Mouse (Mus musculus) ZHBTc4 (cell line): Measurements from ENCODE around the gene Nr1h4.
"Not testable (repeated sequence)": the region's sequence is repeated elsewhere in the genome, so short reads cannot be mapped to it uniquely, and the experiment has no call there.

Experiments used
- DNase-seq: peaks from one replicate; pipeline ENCODE4 v3.0.0-alpha.2; 2011; ENCODE audit warnings: low read depth, low spot score

Gene Nr1h4

GRCm38 (mm10) chr10:89532929-89533727 lies at the start of gene Nr1h4:
Nr1h4 (minus strand) TSS chr10:89533585.
- DNase-seq: peak; percentile 44

GRCm38 (mm10) chr10:89578801-89579200 lies 45.4 kb upstream of the Nr1h4 start:
- DNase-seq: no peak

GRCm38 (mm10) chr10:89577666-89578065 lies 44.3 kb upstream of the Nr1h4 start:
- no peak for DNase-seq

GRCm38 (mm10) chr10:89573421-89573820 lies 40.0 kb upstream of the Nr1h4 start:
- DNase-seq: no peak

GRCm38 (mm10) chr10:89572946-89573345 lies 39.6 kb upstream of the Nr1h4 start:
- DNase-seq: no peak

- DNase-seq: no peak
Observed at GRCm38 (mm10) chr10:89567391-89567790, 34.0 kb upstream of the Nr1h4 start.

- no peak for DNase-seq
Observed at GRCm38 (mm10) chr10:89565301-89566022, 32.1 kb upstream of the Nr1h4 start.

- no peak for DNase-seq
Observed at GRCm38 (mm10) chr10:89562113-89562512, 28.7 kb upstream of the Nr1h4 start.

- DNase-seq: no peak
Observed at GRCm38 (mm10) chr10:89559351-89559750, 26.0 kb upstream of the Nr1h4 start.

GRCm38 (mm10) chr10:89554885-89555284 lies 21.5 kb upstream of the Nr1h4 start:
- not testable (repeated sequence) for DNase-seq

- not testable (repeated sequence) for DNase-seq
Observed at GRCm38 (mm10) chr10:89553855-89554254, 20.5 kb upstream of the Nr1h4 start.

- DNase-seq: no peak
Observed at GRCm38 (mm10) chr10:89553015-89553414, 19.6 kb upstream of the Nr1h4 start.

GRCm38 (mm10) chr10:89551657-89552056 lies 18.3 kb upstream of the Nr1h4 start:
- DNase-seq: no peak

GRCm38 (mm10) chr10:89548028-89548427 lies 14.6 kb upstream of the Nr1h4 start:
- no peak for DNase-seq

GRCm38 (mm10) chr10:89546989-89547388 lies 13.6 kb upstream of the Nr1h4 start:
- no peak for DNase-seq

GRCm38 (mm10) chr10:89543867-89544266 lies 10.5 kb upstream of the Nr1h4 start:
- DNase-seq: no peak

GRCm38 (mm10) chr10:89542321-89542720 lies 8.9 kb upstream of the Nr1h4 start:
- peak; percentile 10 for DNase-seq

GRCm38 (mm10) chr10:89532451-89532850 lies 934 bp downstream of the Nr1h4 start:
- DNase-seq: no peak

- DNase-seq: no peak
Observed at GRCm38 (mm10) chr10:89531976-89532375, 1.4 kb downstream of the Nr1h4 start.

GRCm38 (mm10) chr10:89531194-89531634 lies 2.2 kb downstream of the Nr1h4 start:
- DNase-seq: no peak

- no peak for DNase-seq
Observed at GRCm38 (mm10) chr10:89527054-89527453, 6.3 kb downstream of the Nr1h4 start.

- no peak for DNase-seq
Observed at GRCm38 (mm10) chr10:89525823-89526222, 7.6 kb downstream of the Nr1h4 start.

GRCm38 (mm10) chr10:89522481-89522880 lies 10.9 kb downstream of the Nr1h4 start:
- DNase-seq: no peak
